Mouse (Mus musculus) liver, embryonic 15.5 days (tissue): ENCODE measurements around the gene Vmn2r86. TPM values are rescaled to one million over a fixed set of nuclear protein-coding genes. Genes with fewer than 3 reads are reported as not detected.

Experiments used
- polyA plus RNA-seq: library from polyadenylated mRNA; unstranded; fragments of >200 nt; fragmentation: Nextera tagmentation; extraction: Ambion mirVana; gene quantifications from 2 replicates; pipeline ENCODE4 v1.2.1, GENCODE M21; 2015

Vmn2r86 gene
- polyA plus RNA-seq, 1 experiment from 2014 or later = not detected

Other genes starting within 250 kb of the Vmn2r86 start
- gene Olfr827, start 241.6 kb downstream of the Vmn2r86 start, polyA plus RNA-seq = not detected in 2 replicates
- gene Neurod4, start 175.8 kb downstream of the Vmn2r86 start, polyA plus RNA-seq = not detected in 2 replicates
- gene Tespa1, start 133.2 kb downstream of the Vmn2r86 start, polyA plus RNA-seq = 0.78 and 1.4 TPM in 2 replicates
- not detected in 2 replicates for gene Vmn2r84, start 61.7 kb downstream of the Vmn2r86 start, polyA plus RNA-seq
- gene Vmn2r85, start 26.3 kb downstream of the Vmn2r86 start, polyA plus RNA-seq = not detected in 2 replicates
- not detected in 2 replicates for gene Vmn2r87, start 41.3 kb upstream of the Vmn2r86 start, polyA plus RNA-seq